Mouse (Mus musculus) heart, postnatal 0 days (tissue): ENCODE measurements around the gene Bace2. TPM values are rescaled to one million over a fixed set of nuclear protein-coding genes. Genes with fewer than 3 reads are reported as not detected.
A peak's percentile ranks its signal among the peaks of the same experiment; 100 is the strongest.

ENCODE experiments used
- ATAC-seq: fragments of 200-750 bp; cut with Nextera tagmentation; 2 replicates; pipeline ENCODE4 v1.8.0; 2017; ENCODE audit warnings: low read depth, moderate number of reproducible peaks, moderate library complexity; ENCODE audit not compliant: insufficient read depth
- DNase-seq: peaks from one replicate; pipeline ENCODE4 v3.0.0-alpha.2; 2016; ENCODE audit warnings: low spot score
- H3K27ac ChIP-seq: fragments of 300-500 bp; sonication (generic); 2 replicates; pipeline ENCODE4 v1.5.1; 2014; ENCODE audit warnings: low read depth, mild to moderate bottlenecking
- H3K27me3 ChIP-seq: fragments of 300-500 bp; sonication (generic); 2 replicates; pipeline ENCODE4 v1.6.1; 2014; ENCODE audit warnings: low read length, mixed read lengths; ENCODE audit not compliant: control insufficient read depth, insufficient read depth
- H3K36me3 ChIP-seq: fragments of 300-500 bp; sonication (generic); replicated peaks from 2 replicates; pipeline ENCODE4 v1.6.1; 2014; ENCODE audit warnings: low read length, mixed read lengths; ENCODE audit not compliant: control insufficient read depth, insufficient read depth
- H3K4me1 ChIP-seq: fragments of 300-500 bp; sonication (generic); 2 replicates; pipeline ENCODE4 v1.6.1; 2014; ENCODE audit warnings: antibody characterized with exemption; ENCODE audit not compliant: control insufficient read depth, insufficient read depth
- H3K4me2 ChIP-seq: fragments of 300-500 bp; sonication (generic); 2 replicates; pipeline ENCODE4 v1.6.1; 2014; ENCODE audit warnings: low read depth, mild to moderate bottlenecking, low read length, moderate library complexity
- H3K4me3 ChIP-seq: fragments of 300-500 bp; sonication (generic); 2 replicates; pipeline ENCODE4 v1.5.1; 2014; ENCODE audit warnings: low read depth, low read length
- H3K9ac ChIP-seq: fragments of 300-500 bp; sonication (generic); replicated peaks from 2 replicates; pipeline ENCODE4 v1.6.1; 2014; ENCODE audit warnings: low read depth, low read length, mixed read lengths
- H3K9me3 ChIP-seq: fragments of 300-500 bp; sonication (generic); replicated peaks from 2 replicates; pipeline ENCODE4 v1.6.1; 2016; ENCODE audit warnings: low read length; ENCODE audit not compliant: control insufficient read depth
- CTCF ChIP-seq: IDR thresholded peaks from 2 replicates; pipeline ENCODE4 v1.5.1; 2016; ENCODE audit warnings: antibody characterized with exemption, control low read depth, low read depth
- EP300 ChIP-seq: IDR thresholded peaks from 2 replicates; pipeline ENCODE4 v1.6.1; 2016; ENCODE audit warnings: antibody characterized with exemption, low read depth
- WGBS: fragments of 180-500 bp; shearing (Covaris S2); extraction: QIAGEN DNeasy Blood & Tissue Kit; methylation state at CpG from one replicate; pipeline ENCODE4 v1.1.7; 2014; 5-methylcytosine and 5-hydroxymethylcytosine counted together
- polyA plus RNA-seq: library from polyadenylated mRNA; unstranded; fragments of >200 nt; fragmentation: Nextera tagmentation; extraction: Ambion mirVana; gene quantifications from 2 replicates; pipeline ENCODE4 v1.2.1, GENCODE M21; 2015
- total RNA-seq: library from RNA; depleted of rRNA; stranded (reverse); fragments of >200 nt; gene quantifications from 2 replicates; pipeline ENCODE4 v1.2.3, GENCODE M21; 2014; ENCODE audit warnings: low replicate concordance

Gene Bace2
- total and polyA plus RNA-seq, 2 experiments from 2014 or later = 15.3 to 45.7 TPM

- Histone ChIP-seq H3K27ac (no peak overlapping the region), H3K27me3 (no peaks in the 10 kb centered on the region), H3K4me1 (no peaks in the 10 kb centered on the region), H3K9me3 (no peaks in the 10 kb centered on the region), H3K4me2 (no peak overlapping the region), H3K4me3 (no peak overlapping the region), H3K36me3 (no peaks in the 10 kb centered on the region), H3K9ac (no peak overlapping the region)
- TF ChIP-seq CTCF = no peak
- no peak for TF ChIP-seq EP300
- DNase-seq = no peak
- 48% methylated on average over 2 of the region's 2 CpGs for WGBS
- ATAC-seq = no peak
Observed at GRCm38 (mm10) chr16:97461271-97461670, 104.7 kb downstream of the Bace2 start.

- Histone ChIP-seq H3K4me3 (no peak within 1 kb of the TSS), H3K4me1 (no peaks in the 10 kb centered on the region), H3K9ac (no peak within 1 kb of the TSS), H3K27me3 (no peaks in the 10 kb centered on the region), H3K4me2 (no peak within 1 kb of the TSS), H3K9me3 (no peaks in the 10 kb centered on the region), H3K36me3 (no peaks in the 10 kb centered on the region), H3K27ac (no peak within 1 kb of the TSS)
- ATAC-seq = peak; percentile 30; the same call in 1 of the 2 replicates
- 42% methylated on average over 4 of the region's 4 CpGs for WGBS
- no peak for DNase-seq
- TF ChIP-seq EP300 = no peak
- TF ChIP-seq CTCF = no peak
Observed at GRCm38 (mm10) chr16:97462481-97463181, 106.1 kb downstream of the Bace2 start, which contains the start of gene Mx1. Gene Mx1, minus strand, starts transcription at chr16:97462907.

- peak; percentile 45 for DNase-seq
- no peak for ATAC-seq
- no peaks in the 10 kb centered on the region for H3K27me3 ChIP-seq
- TF ChIP-seq CTCF = peak; percentile 78
- no peak for TF ChIP-seq EP300
- no peaks in the 10 kb centered on the region for H3K9me3 ChIP-seq
- H3K36me3 ChIP-seq = no peaks in the 10 kb centered on the region
- H3K4me1 ChIP-seq = no peaks in the 10 kb centered on the region
- WGBS = 37% methylated on average over 4 of the region's 4 CpGs
- H3K9ac ChIP-seq = no peak overlapping the region
- no peak overlapping the region for H3K4me3 ChIP-seq
- H3K4me2 ChIP-seq = no peak overlapping the region
- H3K27ac ChIP-seq = no peak overlapping the region
Observed at GRCm38 (mm10) chr16:97466182-97466957, 109.8 kb downstream of the Bace2 start.

GRCm38 (mm10) chr16:97467472-97467871 lies 110.9 kb downstream of the Bace2 start:
- H3K9ac ChIP-seq = no peak overlapping the region
- no peak overlapping the region for H3K27ac ChIP-seq
- no peak overlapping the region for H3K4me2 ChIP-seq
- no peak overlapping the region for H3K4me3 ChIP-seq
- no peak for DNase-seq
- no peaks in the 10 kb centered on the region for H3K27me3 ChIP-seq
- no peaks in the 10 kb centered on the region for H3K4me1 ChIP-seq
- no peaks in the 10 kb centered on the region for H3K36me3 ChIP-seq
- TF ChIP-seq EP300 (no peak), CTCF (no peak)
- no peak for ATAC-seq
- no peaks in the 10 kb centered on the region for H3K9me3 ChIP-seq
- 64% methylated on average over 3 of the region's 3 CpGs for WGBS

- Histone ChIP-seq H3K4me1 (no peaks in the 10 kb centered on the region), H3K27me3 (no peaks in the 10 kb centered on the region), H3K36me3 (no peaks in the 10 kb centered on the region), H3K9ac (no peak overlapping the region), H3K9me3 (no peaks in the 10 kb centered on the region), H3K4me3 (no peak overlapping the region), H3K4me2 (no peak overlapping the region), H3K27ac (no peak overlapping the region)
- DNase-seq (no peak), ATAC-seq (no peak)
- WGBS = 78% methylated on average over 4 of the region's 4 CpGs
- TF ChIP-seq EP300 = no peak
- TF ChIP-seq CTCF = no peak
Observed at GRCm38 (mm10) chr16:97467993-97468791, 111.7 kb downstream of the Bace2 start.
